Mouse (Mus musculus) adrenal gland (tissue): ENCODE results near the gene Nfatc3.

ENCODE experiments used
- intact Hi-C: fragments of 180-260 bp; cut with DNase I; formaldehyde crosslinking; loops from one replicate; pipeline ENCODE4 v1.15.1; 2025

The Nfatc3 gene

GRCm38 (mm10) chr8:106056455-106056982, 2.1 kb upstream of the Nfatc3 start:
- intact Hi-C loops, result no loop called here

GRCm38 (mm10) chr8:106059613-106060371, 1.2 kb downstream of the Nfatc3 start:
- intact Hi-C loops, result no loop called here

GRCm38 (mm10) chr8:106060521-106060920, 1.9 kb downstream of the Nfatc3 start:
- intact Hi-C loops, result no loop called here

GRCm38 (mm10) chr8:106061686-106062085, 3.0 kb downstream of the Nfatc3 start:
- intact Hi-C loops, result no loop called here

- intact Hi-C loops, result no loop called here
Measured at GRCm38 (mm10) chr8:106063046-106063445, 4.4 kb downstream of the Nfatc3 start.

- intact Hi-C loops, result no loop called here
Measured at GRCm38 (mm10) chr8:106066721-106067120, 8.1 kb downstream of the Nfatc3 start.

GRCm38 (mm10) chr8:106069565-106069964, 10.9 kb downstream of the Nfatc3 start:
- intact Hi-C loops, result no loop called here

GRCm38 (mm10) chr8:106072113-106072512, 13.5 kb downstream of the Nfatc3 start:
- intact Hi-C loops, result no loop called here

- intact Hi-C loops, result no loop called here
Measured at GRCm38 (mm10) chr8:106074236-106074635, 15.6 kb downstream of the Nfatc3 start.

GRCm38 (mm10) chr8:106074659-106075058, 16.0 kb downstream of the Nfatc3 start:
- intact Hi-C loops, result no loop called here

GRCm38 (mm10) chr8:106075161-106075862, 16.7 kb downstream of the Nfatc3 start:
- intact Hi-C loops, result no loop called here

GRCm38 (mm10) chr8:106075863-106076174, 17.2 kb downstream of the Nfatc3 start:
- intact Hi-C loops, result no loop called here

GRCm38 (mm10) chr8:106076612-106077011, 18.0 kb downstream of the Nfatc3 start:
- intact Hi-C loops, result no loop called here

- intact Hi-C loops, result no loop called here
Measured at GRCm38 (mm10) chr8:106077452-106078067, 18.9 kb downstream of the Nfatc3 start.

- intact Hi-C loops, result no loop called here
Measured at GRCm38 (mm10) chr8:106102321-106102720, 43.7 kb downstream of the Nfatc3 start.

GRCm38 (mm10) chr8:106103888-106104287, 45.2 kb downstream of the Nfatc3 start:
- intact Hi-C loops, result loop anchor here (1.0 kb wide), 1 partner anchor 24 kb away; no protein-coding TSS in a partner anchor

GRCm38 (mm10) chr8:106106193-106106592, 47.6 kb downstream of the Nfatc3 start:
- intact Hi-C loops, result no loop called here

- intact Hi-C loops, result no loop called here
Measured at GRCm38 (mm10) chr8:106108080-106108479, 49.4 kb downstream of the Nfatc3 start.

- intact Hi-C loops, result no loop called here
Measured at GRCm38 (mm10) chr8:106108729-106109128, 50.1 kb downstream of the Nfatc3 start.

- intact Hi-C loops, result no loop called here
Measured at GRCm38 (mm10) chr8:106112041-106112440, 53.4 kb downstream of the Nfatc3 start.

GRCm38 (mm10) chr8:106112514-106112913, 53.9 kb downstream of the Nfatc3 start:
- intact Hi-C loops, result no loop called here

- intact Hi-C loops, result no loop called here
Measured at GRCm38 (mm10) chr8:106115897-106116296, 57.3 kb downstream of the Nfatc3 start.
